Mouse (Mus musculus): ENCODE measurements around the gene Sebox.
A peak's percentile ranks its signal among the peaks of the same experiment; 100 is the strongest.
"Not testable (repeated sequence)": the region's sequence is repeated elsewhere in the genome, so short reads cannot be mapped to it uniquely, and the experiment has no call there.

Sebox gene

DNA sequence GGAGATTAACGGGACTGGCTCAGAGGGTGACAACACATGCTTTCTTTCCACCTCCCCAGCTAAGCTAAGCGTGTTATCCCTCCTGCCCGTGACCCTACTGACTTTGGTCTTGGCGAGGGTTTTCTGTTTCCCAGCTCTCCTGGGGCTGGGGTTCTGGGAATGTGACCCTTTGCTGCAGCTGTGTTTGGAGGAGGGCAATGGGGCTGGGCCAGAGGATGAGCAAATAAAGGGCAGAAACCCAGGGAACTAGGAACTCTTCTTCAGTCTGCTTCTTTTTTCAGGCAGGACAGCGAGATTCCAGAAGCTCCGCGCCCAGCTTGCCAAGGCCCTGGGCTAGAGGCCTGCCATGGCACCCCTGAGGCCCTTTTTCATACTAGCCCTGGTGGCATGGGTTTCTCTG lies 4.2 kb upstream of the Sebox start, which contains the start of gene Vtn:
Vtn (plus strand) TSS at position 88 of the 400 bp plus-strand sequence.
- DNase-seq, result no peak

DNA sequence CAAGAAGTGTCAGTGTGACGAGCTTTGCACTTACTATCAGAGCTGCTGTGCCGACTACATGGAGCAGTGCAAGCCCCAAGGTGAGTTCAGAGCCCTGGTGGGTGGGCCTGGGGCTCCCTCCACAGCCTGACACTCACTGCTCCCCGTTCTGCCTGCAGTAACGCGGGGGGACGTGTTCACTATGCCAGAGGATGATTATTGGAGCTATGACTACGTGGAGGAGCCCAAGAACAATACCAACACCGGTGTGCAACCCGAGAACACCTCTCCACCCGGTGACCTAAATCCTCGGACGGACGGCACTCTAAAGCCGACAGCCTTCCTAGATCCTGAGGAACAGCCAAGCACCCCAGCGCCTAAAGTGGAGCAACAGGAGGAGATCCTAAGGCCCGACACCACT lies 3.7 kb upstream of the Sebox start:
- DNase-seq, result no peak

DNA sequence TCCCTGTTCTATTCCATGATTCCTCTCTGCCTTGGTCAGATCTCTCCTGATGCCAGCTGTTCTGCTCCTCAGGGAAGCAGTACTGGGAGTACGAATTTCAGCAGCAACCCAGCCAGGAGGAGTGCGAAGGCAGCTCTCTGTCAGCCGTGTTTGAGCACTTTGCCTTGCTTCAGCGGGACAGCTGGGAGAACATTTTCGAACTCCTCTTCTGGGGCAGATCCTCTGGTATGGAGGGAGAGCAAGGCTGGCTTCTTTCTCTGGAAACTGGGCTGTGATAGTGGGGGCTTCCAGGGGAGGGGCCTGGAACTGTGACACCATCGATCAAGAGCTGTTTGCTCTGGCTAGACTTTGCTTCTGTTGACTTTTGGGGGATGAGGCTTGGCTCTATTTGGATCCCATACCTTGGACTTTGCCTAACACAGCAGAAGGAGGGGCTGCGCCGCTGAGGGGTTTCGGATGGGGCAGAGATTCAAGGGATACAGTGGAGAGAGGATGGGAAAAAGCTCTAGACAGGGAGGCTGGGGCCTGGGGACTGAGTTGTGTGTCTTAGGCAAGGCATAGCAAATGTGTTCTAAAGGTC lies 2.5 kb upstream of the Sebox start:
- no peak for DNase-seq

DNA sequence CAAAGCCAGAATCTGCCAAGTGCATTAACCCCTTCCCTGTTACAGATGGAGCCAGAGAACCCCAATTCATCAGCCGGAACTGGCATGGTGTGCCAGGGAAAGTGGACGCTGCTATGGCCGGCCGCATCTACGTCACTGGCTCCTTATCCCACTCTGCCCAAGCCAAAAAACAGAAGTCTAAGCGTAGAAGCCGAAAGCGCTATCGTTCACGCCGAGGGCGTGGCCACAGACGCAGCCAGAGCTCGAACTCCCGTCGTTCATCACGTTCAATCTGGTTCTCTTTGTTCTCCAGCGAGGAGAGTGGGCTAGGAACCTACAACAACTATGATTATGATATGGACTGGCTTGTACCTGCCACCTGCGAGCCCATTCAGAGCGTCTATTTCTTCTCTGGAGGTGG lies 1.7 kb upstream of the Sebox start:
- no peak for DNase-seq

DNA sequence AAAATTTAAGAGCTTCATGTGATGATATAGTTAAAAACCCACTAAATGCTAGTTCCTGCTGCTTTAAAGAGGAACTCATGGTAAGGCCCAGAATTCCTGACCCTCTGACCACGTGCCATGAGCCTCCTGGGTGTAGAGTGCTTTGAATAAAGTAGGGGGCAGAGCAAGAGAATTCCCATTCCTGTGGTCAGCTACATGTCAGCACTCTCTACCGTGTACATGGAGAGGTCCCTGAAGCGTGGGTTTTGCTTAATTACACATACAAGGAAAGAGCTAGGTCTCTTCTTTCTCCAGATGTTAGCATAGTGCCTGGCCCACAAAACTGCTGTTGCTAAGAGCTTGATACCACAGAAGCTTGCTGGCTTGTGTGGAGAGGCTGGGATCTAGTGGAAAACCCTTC lies 2.2 kb downstream of the Sebox start:
- DNase-seq, result no peak

DNA sequence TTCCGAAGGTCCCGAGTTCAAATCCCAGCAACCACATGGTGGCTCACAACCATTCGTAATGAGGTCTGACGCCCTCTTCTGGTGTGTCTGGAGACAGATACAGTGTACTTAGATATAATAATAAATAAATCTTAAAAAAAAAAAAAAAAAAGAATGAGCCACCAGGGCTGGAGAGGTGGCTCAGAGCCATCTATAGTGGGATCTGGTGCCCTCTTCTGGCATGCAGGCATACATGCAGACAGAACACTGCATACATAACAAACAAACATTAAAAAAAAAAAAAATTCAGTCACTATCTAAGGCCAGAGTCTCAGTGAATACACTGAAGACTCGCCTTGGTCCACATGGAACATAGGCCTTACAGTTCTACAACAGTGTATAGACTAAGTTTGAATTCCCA lies 5.9 kb downstream of the Sebox start:
- no peak for DNase-seq

DNA sequence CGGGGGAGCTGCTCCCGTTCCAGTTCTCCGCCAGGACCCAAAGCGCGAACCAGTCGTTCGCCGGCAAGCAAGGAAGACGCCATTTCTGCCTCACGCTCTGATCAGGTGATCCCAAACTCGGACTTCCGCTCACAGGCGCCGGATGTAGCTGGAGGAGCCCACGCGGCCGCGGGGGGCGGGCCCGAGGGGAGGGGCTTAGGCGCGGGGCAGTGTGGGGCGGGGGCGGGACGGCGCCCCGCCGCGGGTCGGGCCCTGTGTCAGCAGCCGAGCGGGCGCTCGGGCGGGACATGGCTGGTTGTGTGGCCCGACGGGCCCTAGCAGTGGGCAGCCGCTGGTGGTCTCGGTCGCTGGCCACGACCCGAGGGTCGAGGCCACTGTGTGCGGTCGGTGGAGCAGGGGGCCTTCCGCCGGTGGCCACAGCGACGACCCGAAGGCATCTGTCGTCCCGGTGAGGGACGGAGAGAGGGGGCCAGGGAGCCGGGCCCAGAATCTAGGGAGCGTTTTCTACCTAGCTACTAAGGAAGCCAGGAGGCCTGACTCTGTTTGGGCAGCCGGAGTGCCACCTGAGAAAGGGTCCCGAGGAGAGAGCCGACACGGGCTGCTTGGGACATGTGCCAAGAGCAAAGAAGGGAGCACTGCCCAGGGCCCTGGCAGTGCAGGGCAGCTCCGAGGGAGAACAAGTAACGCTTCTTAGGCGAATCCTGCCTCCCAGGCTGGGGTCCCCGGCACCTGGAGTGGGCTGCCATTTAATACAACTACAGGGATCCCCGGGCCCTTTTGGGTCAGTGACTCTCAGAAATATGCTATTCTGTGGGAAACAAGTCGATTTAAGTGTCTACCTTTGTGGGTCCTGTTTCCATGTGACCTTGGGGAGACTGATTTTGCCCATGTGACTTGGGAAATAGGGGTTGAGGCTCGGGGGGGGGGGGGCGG lies 9.0 kb downstream of the Sebox start, which contains the start of the genes Tmem199 and Poldip2:
Tmem199 (minus strand) TSS at position 148 of the 933 bp plus-strand sequence.
Poldip2 (plus strand) TSS at position 169 of the 933 bp plus-strand sequence.
- peak; percentile 90 for DNase-seq

DNA sequence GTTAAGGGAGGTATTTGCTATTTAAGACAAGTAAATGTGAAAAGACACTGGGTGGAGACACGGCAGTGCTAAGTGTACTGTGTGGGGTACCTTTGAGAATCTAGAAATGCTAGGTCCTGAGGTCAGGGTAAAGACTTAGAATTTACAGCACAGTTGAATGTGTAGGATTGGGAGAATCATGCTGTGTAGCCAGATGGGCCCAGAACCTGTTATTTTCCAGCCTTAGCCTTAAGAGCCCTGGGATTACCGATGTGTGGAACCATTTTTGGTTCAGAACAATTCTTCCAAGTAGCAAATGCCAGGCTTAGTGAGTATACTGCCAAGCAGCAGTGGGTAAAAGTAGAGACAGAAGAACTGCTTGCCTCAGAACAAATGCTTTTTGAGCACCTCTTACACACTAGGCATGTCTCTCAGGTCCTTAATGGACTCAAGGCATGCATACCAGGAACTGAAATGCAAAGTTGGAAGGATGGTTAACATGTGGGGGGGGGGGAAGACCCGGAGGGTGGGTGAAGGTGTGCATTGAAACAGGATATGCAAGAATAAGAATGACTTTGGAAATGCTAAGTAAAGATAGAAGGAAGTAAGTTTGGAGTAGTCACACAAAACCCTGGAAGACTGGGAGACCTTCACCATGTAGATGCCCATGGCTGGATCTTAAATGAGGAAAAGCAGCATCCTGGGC lies 10.0 kb downstream of the Sebox start:
- no peak for DNase-seq

DNA sequence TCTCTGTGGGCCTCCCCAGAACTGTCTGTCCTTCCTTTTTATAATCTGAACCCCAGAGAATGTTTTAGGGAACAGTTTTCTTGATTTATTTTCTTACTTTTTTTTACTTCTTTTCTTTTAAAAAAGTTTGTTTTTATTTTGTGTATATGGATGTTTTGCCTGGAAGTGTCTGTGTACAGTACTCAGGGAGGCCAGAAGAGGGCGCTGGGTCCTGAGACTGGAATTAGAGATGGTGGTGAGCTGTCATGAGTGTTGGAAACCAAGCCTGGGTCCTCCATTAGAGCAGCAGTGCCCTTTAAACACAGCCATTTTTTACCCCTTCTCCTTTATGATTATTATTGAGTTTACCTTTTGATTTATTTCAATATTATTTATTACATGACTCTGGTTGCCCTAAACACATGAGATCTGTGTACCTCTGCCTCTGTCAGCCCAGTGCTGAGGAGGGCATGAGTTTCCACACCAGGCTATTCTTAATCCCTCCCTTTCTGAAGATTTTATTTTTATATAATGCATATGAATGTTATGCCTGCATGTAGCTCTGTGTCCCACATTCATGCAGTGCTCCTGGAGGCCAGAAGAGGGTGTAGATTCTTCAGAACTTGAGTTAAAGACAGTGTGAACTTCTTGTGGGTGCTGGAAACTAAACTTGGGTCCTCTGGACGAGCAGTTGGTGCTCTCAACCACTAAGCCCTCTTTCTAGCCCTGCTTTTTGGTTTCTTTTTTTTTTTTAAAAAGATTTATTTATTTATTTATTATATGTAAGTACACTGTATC lies 12.5 kb downstream of the Sebox start:
- no peak for DNase-seq

DNA sequence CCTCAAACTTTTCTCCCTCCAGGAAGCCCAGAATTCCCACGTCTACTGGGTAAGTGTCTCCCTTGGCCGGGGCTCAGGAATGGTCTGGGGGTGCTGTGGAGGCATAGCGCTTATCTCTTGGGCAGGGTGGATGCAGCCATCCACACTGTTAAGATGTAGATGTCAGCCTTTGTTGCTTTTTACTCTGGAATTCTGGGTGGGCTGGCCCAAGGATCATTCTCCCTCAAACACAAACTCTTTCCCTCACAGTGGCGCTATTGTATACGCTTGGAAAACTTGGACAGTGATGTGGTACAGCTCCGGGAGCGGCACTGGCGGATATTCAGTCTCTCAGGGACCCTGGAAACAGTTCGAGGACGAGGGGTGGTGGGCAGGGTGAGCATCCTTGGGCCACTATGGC lies 15.7 kb downstream of the Sebox start:
- no peak for DNase-seq

DNA sequence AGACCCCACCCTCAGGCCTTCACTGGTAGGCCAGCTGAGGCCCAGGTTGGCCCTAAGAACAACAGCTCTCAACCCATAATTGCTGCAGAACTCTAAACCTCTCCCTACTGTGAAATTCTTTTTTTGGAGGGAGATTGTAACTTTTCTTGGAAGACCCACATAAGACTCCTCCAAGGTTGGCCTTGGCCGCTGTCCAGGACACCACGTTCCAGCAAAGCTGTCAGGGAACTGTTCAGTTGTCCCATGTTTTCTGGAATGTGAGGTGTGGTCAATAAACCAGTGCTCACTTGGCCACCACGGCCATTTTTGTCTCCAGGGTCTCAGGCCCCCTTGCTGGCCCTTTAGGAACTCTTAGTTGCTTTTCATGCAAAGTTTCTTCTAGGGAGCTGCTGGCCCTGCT lies 18.6 kb downstream of the Sebox start:
- peak; percentile 43 for DNase-seq

DNA sequence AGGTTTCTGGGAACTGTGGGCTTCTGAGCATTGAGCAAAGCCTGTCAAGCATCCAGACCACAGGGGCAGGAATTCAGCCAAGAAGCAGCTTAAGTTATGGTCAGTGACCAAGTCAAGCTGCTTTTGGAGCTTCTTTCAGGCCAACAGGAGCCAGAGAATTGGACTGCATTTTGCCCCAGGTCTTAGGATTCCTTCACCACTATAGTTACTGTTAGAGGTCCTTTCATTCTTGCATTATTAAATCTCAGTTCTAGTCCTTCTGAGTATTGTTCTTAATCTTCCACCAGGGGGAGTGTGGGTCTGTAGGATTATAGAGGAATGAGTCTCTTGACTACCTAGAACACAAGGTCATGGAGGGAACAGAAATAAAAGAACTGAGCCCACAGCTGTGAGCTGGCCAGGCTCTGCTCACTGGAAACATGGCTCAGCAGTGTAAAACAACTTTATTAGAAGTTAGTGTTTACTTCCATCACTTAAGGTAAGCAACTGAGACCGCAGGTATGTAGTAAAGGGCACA lies 19.3 kb downstream of the Sebox start:
- peak; percentile 28 for DNase-seq

DNA sequence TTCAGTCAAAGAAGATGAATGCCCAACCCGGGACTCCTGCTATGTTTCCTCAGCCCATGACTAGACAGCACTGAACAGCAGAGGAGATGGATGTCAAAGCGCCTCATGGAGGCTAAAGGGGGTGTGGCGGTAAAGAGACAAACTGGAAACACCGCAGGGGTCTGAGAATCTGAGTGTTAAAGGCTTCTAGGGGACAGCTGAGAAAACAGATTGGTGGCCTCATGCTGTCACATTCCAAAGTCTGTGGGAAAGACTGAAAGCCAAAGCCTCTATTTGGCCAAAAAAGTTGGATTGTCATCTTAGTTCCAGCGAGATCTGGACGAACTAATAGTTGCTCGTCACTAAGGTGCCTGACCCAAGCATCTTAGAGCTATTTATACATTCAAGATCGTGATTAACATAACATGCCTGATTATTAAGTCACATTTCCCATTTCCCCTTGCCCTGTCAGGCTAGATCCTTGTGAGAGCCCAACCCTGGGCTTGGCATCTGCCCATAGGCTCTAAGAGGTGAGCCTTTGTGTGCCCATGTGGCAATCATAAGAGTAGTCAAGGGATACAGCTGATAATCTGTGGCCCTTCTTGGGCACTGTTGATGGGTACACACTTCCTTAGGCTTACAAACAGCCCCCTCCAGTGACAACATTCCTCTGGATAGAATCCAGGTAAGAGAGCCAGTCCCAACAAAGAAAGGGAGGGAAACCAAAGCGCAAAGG lies 20.2 kb downstream of the Sebox start:
- peak; percentile 56 for DNase-seq

DNA sequence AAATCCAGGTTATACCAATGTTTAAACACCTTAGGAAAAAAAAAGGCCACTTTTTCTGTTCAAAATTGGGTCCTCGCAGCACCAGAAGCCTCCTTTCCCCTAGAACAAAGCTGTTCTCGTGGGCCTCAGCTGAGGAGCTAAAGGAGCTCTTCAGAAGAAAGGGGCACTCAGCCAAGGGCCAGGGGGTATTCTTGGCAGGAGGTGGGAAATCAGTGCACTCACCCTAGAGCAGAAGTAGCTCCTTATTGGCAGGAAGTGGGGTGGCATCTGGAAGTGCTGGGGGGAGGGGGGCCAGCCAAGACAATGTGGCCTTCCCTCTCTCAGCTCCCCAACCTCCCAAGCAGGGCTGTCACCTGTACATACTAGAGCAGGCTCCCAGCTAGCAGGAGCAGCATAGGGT lies 21.6 kb downstream of the Sebox start:
- peak; percentile 55 for DNase-seq

DNA sequence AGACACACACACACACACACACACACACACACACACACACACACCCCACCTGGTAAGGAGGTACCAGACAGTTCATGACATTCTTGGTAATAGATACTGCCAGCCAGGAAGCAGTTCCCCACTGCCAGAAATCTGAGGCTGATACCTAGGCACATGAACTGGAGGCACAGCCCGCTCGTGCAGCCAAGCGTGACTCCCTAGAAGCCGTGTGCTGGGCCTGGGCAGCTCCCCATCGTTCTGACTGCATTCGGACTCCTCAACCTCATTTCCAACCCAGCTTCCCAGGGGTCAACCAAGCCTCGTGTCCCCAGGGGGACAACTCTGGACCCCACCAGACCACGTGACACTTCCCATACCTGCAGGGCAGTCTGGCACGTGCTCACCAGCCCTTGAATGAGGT lies 25.5 kb downstream of the Sebox start:
- DNase-seq, result no peak

DNA sequence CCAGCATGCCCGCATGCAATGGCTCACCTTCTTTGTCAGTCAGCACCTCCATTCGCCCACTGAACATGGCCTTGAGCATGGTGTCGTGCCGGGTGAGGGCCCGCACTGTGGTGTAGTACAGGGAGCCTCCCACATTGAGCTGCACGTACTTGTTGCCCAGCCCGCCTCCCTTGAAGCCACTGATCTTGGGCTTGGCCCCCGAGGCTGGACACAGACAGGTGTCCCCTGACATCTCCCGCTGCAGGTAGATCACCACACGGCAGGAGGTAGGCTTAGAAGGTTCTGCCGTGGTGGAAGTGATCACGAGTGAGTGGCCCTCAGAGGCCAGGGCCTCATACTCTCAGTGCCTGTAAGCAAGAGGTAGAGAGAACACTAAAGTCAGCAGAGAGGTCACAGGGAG lies 26.8 kb downstream of the Sebox start:
- no peak for DNase-seq

DNA sequence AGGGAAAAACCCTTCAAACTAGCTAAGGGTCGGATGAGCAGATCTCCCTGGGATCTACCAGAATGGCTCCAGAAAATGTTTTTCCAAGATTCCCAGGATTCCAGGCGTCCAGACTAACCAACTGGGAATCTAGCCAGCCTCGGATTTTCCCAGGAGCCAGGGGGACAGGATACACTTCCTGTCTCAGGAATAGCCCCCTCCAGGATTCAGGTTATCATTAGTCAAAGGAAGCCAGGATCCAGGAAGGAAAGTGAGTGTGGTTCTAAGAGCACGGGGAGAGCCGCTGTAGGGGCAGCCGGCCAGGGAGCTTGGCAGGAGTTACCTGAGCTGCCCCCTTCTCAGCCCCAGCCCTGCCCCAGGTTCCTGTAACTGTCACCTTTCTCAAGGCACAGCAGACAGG lies 27.8 kb downstream of the Sebox start:
- DNase-seq, result peak; percentile 61

DNA sequence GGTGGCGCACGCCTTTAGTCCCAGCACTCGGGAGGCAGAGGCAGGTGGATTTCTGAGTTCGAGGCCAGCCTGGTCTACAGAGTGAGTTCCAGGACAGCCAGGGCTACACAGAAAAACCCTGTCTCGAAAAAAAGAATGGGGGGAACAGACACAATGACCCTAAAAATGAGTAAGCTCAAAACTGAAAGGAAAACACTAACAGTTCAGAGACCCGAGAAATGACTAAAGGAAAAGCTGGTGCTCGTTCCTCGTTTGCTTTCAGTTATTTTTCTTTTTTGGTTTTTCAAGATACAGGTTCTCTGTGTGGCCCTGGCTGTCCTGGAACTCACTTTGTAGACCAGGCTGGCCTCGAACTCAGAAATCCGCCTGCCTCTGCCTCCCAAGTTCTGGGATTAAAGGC lies 28.3 kb downstream of the Sebox start:
- DNase-seq, result not testable (repeated sequence)

DNA sequence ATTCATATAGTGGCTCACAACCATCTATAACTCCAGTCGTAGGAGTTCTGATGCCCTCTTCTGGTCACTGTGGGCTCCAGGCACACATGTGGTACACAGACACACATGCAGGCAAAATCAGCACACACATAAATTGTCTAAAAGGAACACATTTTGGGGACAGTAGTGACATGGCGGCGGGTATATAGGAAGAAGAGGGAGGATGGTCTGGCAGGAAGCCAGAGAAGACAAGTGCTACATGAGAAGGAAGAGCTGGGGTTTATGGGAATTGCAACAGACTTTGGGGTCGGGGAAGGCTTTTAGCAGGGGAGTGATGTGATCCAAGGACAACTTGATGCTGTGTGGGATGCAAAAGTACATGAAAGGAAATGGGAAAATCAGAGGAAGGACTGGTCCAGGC lies 31.3 kb downstream of the Sebox start:
- no peak for DNase-seq

DNA sequence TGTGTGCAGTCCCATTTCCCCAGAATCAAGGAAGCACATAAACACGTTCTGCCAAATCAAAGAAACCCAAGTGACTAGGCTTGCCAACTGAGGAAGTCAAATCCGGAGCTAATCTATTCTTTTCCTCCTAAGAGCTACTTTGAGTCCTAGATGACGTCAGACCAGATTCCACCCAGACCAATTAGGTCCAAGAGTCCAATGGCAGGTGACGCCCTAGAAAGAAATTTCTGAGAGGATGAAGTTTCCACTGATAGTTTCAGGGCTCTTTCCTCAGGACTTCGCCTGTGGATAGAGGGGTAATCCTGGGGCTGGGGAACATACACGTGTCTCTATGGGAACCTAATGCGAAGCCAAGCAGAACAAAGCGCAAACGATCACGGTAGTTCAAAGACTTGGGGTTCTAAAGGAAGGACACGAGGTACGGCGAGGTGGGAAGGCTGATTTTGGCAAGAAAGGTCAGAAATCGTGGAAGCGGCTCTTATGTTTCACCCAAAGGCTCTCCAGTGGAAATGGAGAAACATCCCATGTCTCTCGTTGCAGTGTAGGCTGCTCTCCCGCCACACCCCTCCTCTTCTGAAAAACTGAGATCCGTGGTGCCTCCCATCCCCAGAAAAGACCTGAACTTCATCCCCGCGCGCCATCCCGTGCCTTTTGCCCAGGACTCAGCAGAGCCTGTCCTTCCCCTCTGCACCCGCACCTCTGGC lies 32.3 kb downstream of the Sebox start:
- peak; percentile 35 for DNase-seq

DNA sequence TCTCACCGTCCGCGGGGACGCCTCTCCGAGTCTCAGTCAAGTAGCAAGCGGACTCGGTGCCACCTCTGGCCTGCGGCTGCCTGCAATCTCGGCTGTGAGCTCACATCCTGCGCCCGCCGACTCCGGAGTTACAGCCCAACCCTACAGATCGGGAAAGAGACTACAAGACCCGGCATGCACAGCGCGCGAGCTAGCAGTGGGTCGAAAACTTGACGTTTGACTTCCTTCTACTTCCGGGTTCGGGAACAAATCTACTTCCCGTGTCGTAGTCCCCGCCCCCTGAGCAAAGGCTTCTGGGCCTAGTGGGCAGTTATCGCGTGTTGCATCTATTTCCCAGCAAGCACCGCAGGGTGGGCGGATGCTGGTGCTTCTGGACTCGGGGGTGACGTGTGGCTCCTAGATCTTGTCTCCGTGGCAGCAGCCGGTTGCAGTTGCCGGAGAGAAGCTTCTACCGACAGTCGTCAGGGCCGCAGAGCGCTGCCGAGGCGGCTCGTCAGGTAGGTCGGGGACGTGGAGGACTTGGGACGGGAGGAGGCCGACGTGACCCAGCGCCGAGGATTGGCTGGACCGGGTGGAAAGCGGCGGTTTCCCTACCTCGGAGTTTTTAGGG lies 32.9 kb downstream of the Sebox start, which contains the start of the genes Tnfaip1 and Ift20:
Tnfaip1 (minus strand) TSS at position 253 of the 610 bp plus-strand sequence.
Ift20 (plus strand) TSS at position 282 of the 610 bp plus-strand sequence.
- DNase-seq, result peak; percentile 96

All from lung, postnatal 14 days (tissue).